Mouse (Mus musculus): ENCODE data around the gene Ggta1.

- no peak for TF ChIP-seq POLR2A (IDR thresholded peaks at IDR 0.05; ENCODE audit: control insufficient read depth, low read depth, low read length)
- TF ChIP-seq CTCF (IDR thresholded peaks at IDR 0.05; ENCODE audit: control insufficient read depth, insufficient read depth, insufficient replicate concordance, low read depth, low read length) = no peak
These were observed 5.2 kb upstream of the Ggta1 start for GRCm38 (mm10) chr2:35468276-35468675.
